Mouse (Mus musculus): ENCODE results near the gene Notch1. TPM values are rescaled to one million over a fixed set of nuclear protein-coding genes. Genes with fewer than 3 reads are reported as not detected.

The Notch1 gene
- total and polyA plus RNA-seq, 3 experiments: 0.06 TPM; not detected in 2

GRCm38 (mm10) chr2:26444946-26445665 is 71.4 kb downstream of the Notch1 start, which contains the start of gene Sec16a:
Gene Sec16a (minus strand): TSS chr2:26445216.
- peak; percentile 100 for DNase-seq (ENCODE audit: low read depth, low spot score)
- Histone ChIP-seq H3K4me1 (ENCODE audit: control insufficient read depth in 1 of 2, insufficient read depth in 2 of 2, low read length in 2 of 2) (peaks cover 6 to 13% of the 10 kb centered on the region in 2 experiments), H3K27me3 (ENCODE audit: control insufficient read depth in 1 of 2, insufficient read depth in 2 of 2, low read length in 2 of 2) (no peaks in the 10 kb centered on the region), H3K79me2 (ENCODE audit: control insufficient read depth, insufficient read depth, low read length, poor library complexity) (peaks cover 15% of the 10 kb centered on the region), H3K4me3 (ENCODE audit: control insufficient read depth in 1 of 2, insufficient read depth in 1 of 2, low read depth in 2 of 2, low read length in 2 of 2) (peak within 1 kb of the TSS; percentile 88 to 99), H3K9ac (ENCODE audit: control insufficient read depth, low read depth, low read length, poor library complexity, severe bottlenecking) (peak within 1 kb of the TSS; percentile 96), H3K36me3 (ENCODE audit: control insufficient read depth in 1 of 2, insufficient read depth in 2 of 2, low read length in 2 of 2) (peaks cover 2 to 12% of the 10 kb centered on the region in 2 experiments; a peak in 3 of 4 replicates), H3K27ac (ENCODE audit: control insufficient read depth, low read depth, low read length) (peak within 1 kb of the TSS; percentile 86), H3K9me3 (replicated peaks; ENCODE audit: insufficient read depth, low read length) (no peaks in the 10 kb centered on the region)
- no peak for TF ChIP-seq MAFK (IDR thresholded peaks at IDR 0.05; ENCODE audit: borderline replicate concordance, low read depth, low read length)
- peak; percentile 76 for TF ChIP-seq NELFE (IDR thresholded peaks at IDR 0.05; ENCODE audit: low read depth, low read length)
- TF ChIP-seq USF1 (IDR thresholded peaks at IDR 0.05; ENCODE audit: low read depth, low read length): no peak; the same call in 1 of the 2 replicates
- TF ChIP-seq USF2 (IDR thresholded peaks at IDR 0.05; ENCODE audit: borderline replicate concordance in 1 of 2, insufficient read depth in 1 of 2, low read depth in 1 of 2, low read length in 2 of 2): no peak
- no peak for TF ChIP-seq CHD1 (IDR thresholded peaks at IDR 0.05; ENCODE audit: low read depth, low read length)
- peak; percentile 25 for TF ChIP-seq CHD2 (IDR thresholded peaks at IDR 0.05; ENCODE audit: low read length)
- no peak; the same call in 1 of the 2 replicates for TF ChIP-seq SIN3A (IDR thresholded peaks at IDR 0.05; ENCODE audit: low read length)
- TF ChIP-seq HCFC1 (IDR thresholded peaks at IDR 0.05; ENCODE audit: low read depth, low read length): peak; percentile 79
- peak; percentile 57 for TF ChIP-seq POLR2AphosphoS2 (IDR thresholded peaks at IDR 0.05; ENCODE audit: low read length)
- TF ChIP-seq TAL1 (IDR thresholded peaks at IDR 0.05; ENCODE audit: low read length): no peak
- TF ChIP-seq UBTF (IDR thresholded peaks at IDR 0.05; ENCODE audit: borderline replicate concordance, insufficient read depth, low read depth, low read length): no peak
- no peak for TF ChIP-seq SMC3 (IDR thresholded peaks at IDR 0.05; ENCODE audit: low read depth, low read length)
- no peak for TF ChIP-seq TCF12 (IDR thresholded peaks at IDR 0.05; ENCODE audit: low read depth, low read length)
- no peak for TF ChIP-seq ZC3H11A (IDR thresholded peaks at IDR 0.05; ENCODE audit: low read depth, low read length)
- TF ChIP-seq JUND (IDR thresholded peaks at IDR 0.05; ENCODE audit: low read depth, low read length): no peak
- TF ChIP-seq ZMIZ1 (IDR thresholded peaks at IDR 0.05; ENCODE audit: low read depth, low read length): peak; percentile 56; the same call in 1 of the 2 replicates
- TF ChIP-seq GABPA (IDR thresholded peaks at IDR 0.05; ENCODE audit: low read depth, low read length): no peak
- no peak for TF ChIP-seq MYC (IDR thresholded peaks at IDR 0.05; ENCODE audit: low read depth, low read length)
- TF ChIP-seq MYB (IDR thresholded peaks at IDR 0.05; ENCODE audit: low read depth, low read length): no peak
- TF ChIP-seq ELF1 (IDR thresholded peaks at IDR 0.05; ENCODE audit: low read depth, low read length): peak; percentile 57
- peak; percentile 59 for TF ChIP-seq MAX (IDR thresholded peaks at IDR 0.05; ENCODE audit: low read length)
- TF ChIP-seq POLR2AphosphoS5 (IDR thresholded peaks at IDR 0.05; ENCODE audit: borderline replicate concordance, low read depth, low read length): no peak
- TF ChIP-seq ETS1 (IDR thresholded peaks at IDR 0.05; ENCODE audit: low read depth, low read length): 0 out of 2 replicates have a peak, but pooled peaks have one; percentile 24
- 0 out of 2 replicates have a peak, but pooled peaks have one; percentile 8 for TF ChIP-seq NRF1 (IDR thresholded peaks at IDR 0.05; ENCODE audit: insufficient read depth, low read depth, low read length, poor library complexity, severe bottlenecking)
- no peak for TF ChIP-seq RAD21 (IDR thresholded peaks at IDR 0.05; ENCODE audit: low read depth, low read length)
- peak; percentile 46; the same call in 1 of the 2 replicates for TF ChIP-seq MAZ (IDR thresholded peaks at IDR 0.05; ENCODE audit: low read depth, low read length)
- TF ChIP-seq ZNF384 (IDR thresholded peaks at IDR 0.05; ENCODE audit: low read depth, low read length): no peak
- 0 out of 2 replicates have a peak, but pooled peaks have one; percentile 50 for TF ChIP-seq E2F4 (IDR thresholded peaks at IDR 0.05; ENCODE audit: borderline replicate concordance, low read depth, low read length)
- TF ChIP-seq MEF2A (IDR thresholded peaks at IDR 0.05; ENCODE audit: extremely low read depth, insufficient replicate concordance, low read depth, low read length, poor library complexity, severe bottlenecking): no peak
- TF ChIP-seq CTCF (IDR thresholded peaks at IDR 0.05 in 2 of 3, conservative IDR thresholded peaks at IDR 0.05 in 1 of 3; ENCODE audit: control insufficient read depth in 1 of 3, insufficient read depth in 1 of 3, low read depth in 2 of 3, low read length in 3 of 3, poor library complexity in 1 of 3, severe bottlenecking in 1 of 3): no peak
- peak; percentile 61 for TF ChIP-seq TBP (IDR thresholded peaks at IDR 0.05; ENCODE audit: low read depth, low read length)
- TF ChIP-seq EP300 (IDR thresholded peaks at IDR 0.05; ENCODE audit: low read depth in 1 of 2, low read length in 2 of 2): no peak
- no peak for TF ChIP-seq ZKSCAN1 (IDR thresholded peaks at IDR 0.05; ENCODE audit: low read depth, low read length)
- TF ChIP-seq RCOR1 (IDR thresholded peaks at IDR 0.05; ENCODE audit: low read depth, low read length): no peak
- TF ChIP-seq MXI1 (IDR thresholded peaks at IDR 0.05; ENCODE audit: low read depth, low read length): peak; percentile 80; the same call in 1 of the 2 replicates

All from MEL (cell line).